ENCODE assay signal across 20 mouse cellular contexts in the genomic region with DNA sequence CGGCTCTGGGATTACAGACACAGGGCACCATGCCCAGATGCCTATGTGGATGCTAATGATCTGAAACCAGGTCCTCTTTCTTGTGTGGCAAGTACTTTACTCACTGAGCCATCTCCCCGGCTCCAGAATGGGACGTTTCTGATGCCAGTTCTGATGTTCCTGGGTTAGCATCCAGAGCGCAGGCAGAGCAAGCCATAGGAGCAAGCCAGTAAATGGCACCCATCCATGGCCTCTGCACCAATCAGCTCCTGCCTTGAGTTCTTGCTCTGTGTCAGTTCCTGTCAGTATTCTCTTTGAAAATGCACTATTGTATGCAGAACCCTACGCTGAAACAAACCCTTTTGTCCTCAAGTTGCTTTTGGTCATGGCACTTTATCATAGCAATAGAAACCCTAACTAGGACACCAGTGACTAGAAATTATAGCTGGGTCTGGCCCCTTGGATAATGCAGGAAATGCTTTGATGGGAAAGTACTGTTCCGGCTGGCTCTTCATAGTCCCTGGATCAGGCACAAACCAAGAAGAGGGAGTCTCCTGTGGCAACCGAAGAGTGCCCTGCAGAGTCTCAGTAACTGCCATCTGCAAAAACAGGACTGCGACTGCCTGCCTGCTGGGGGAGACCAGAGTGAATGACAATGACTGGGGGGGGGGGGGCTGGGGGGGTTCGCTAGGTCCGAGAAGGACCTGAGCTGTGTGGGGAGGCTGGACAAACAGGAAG. TPM values are rescaled to one million over a fixed set of nuclear protein-coding genes. Genes with fewer than 3 reads are reported as not detected.
DNase-seq lines count a peak whose midpoint lies in the region; ATAC-seq and TF ChIP-seq lines count a peak whose summit lies in the region.
"Had no signal": no experiment of that assay in that cellular context is flagged by ENCODE, and none has a peak within 500 bp of the region (broad histone marks: within the 10 kb centered on the region; RNA-seq: fewer than 3 reads in every experiment).

No protein-coding gene starts in this region.

- no peak for TF ChIP-seq CTCF in heart, adult 2 months (IDR thresholded peaks at IDR 0.05)
- no peak for TF ChIP-seq CTCF in layer of hippocampus, adult 2 months (conservative IDR thresholded peaks at IDR 0.05)

- no peak for ATAC-seq in heart, embryonic 14.5 days (ENCODE audit: insufficient number of reproducible peaks, insufficient read depth, low FRiP score, low read depth)
- ATAC-seq in intestine, embryonic 15.5 days: no peak
- ATAC-seq: forebrain, embryonic 14.5 days; intestine, postnatal 0 days had no signal

- no peaks in the 10 kb centered on the region for H3K27me3 ChIP-seq in heart, adult 2 months (ENCODE audit: control insufficient read depth, insufficient read depth, low read length)
- no peaks in the 10 kb centered on the region for H3K27me3 ChIP-seq in heart, embryonic 14.5 days (ENCODE audit: control insufficient read depth, insufficient read depth, low read length)
- no peaks in the 10 kb centered on the region for H3K27me3 ChIP-seq in intestine, embryonic 15.5 days (replicated peaks)

- peak overlapping the region; percentile 41 for H3K27ac ChIP-seq in heart, adult 2 months
- peak overlapping the region; percentile 92 for H3K27ac ChIP-seq in layer of hippocampus, adult 2 months
- H3K27ac ChIP-seq in heart, embryonic 14.5 days (replicated peaks in 1 of 2; ENCODE audit: control insufficient read depth in 1 of 2, insufficient read depth in 1 of 2, low read depth in 2 of 2, low read length in 2 of 2): peak overlapping the region; percentile 15 to 66; a peak in 2 of 4 replicates
- H3K27ac ChIP-seq in intestine, embryonic 15.5 days: no peak overlapping the region
- H3K27ac ChIP-seq: hindbrain, embryonic 14.5 days; limb, embryonic 10.5 days; liver, embryonic 13.5 days; neural tube, embryonic 12.5 days had no signal

- H3K9me3 ChIP-seq in heart, embryonic 14.5 days (ENCODE audit: control insufficient read depth, low read length): no peaks in the 10 kb centered on the region
- H3K9me3 ChIP-seq in intestine, embryonic 15.5 days: no peaks in the 10 kb centered on the region
- H3K9me3 ChIP-seq: limb, embryonic 10.5 days; liver, embryonic 13.5 days; megakaryocyte, embryonic 14.5 days; neural tube, embryonic 12.5 days had no signal

- 33% methylated on average over 10 of the region's 10 CpGs for WGBS in heart, adult 2 months
- 45% methylated on average over 10 of the region's 10 CpGs for WGBS in heart, embryonic 14.5 days
- 63% methylated on average over 10 of the region's 10 CpGs for WGBS in intestine, embryonic 15.5 days

- no peak for TF ChIP-seq POLR2A in heart, adult 2 months (IDR thresholded peaks at IDR 0.05; ENCODE audit: insufficient read depth, low read depth, low read length)

- H3K4me2 ChIP-seq in heart, embryonic 14.5 days (ENCODE audit: low read length): peak overlapping the region; percentile 48
- H3K4me2 ChIP-seq in intestine, embryonic 15.5 days (replicated peaks): no peak overlapping the region

- no peaks in the 10 kb centered on the region for H3K79me2 ChIP-seq in heart, adult 2 months (replicated peaks; ENCODE audit: control insufficient read depth, insufficient read depth, low read length)

- DNase-seq in heart, adult 2 months: no peak
- no peak for DNase-seq in heart, adult 9 months (ENCODE audit: low spot score in 2 of 2)
- DNase-seq in layer of hippocampus, adult 2 months (ENCODE audit: low spot score in 2 of 2): no peak
- no peak for DNase-seq in layer of hippocampus, postnatal 14 days (ENCODE audit: low spot score in 2 of 2)
- DNase-seq in brain, adult 2 months (ENCODE audit: low read depth, low spot score): peak; percentile 60
- no peak for DNase-seq in right cerebral cortex, postnatal 4 days
- DNase-seq: adrenal gland, postnatal 36 days; liver, embryonic 13.5 days; lung, postnatal 10 days; thymus, postnatal 36 days had no signal

- H3K9ac ChIP-seq in heart, adult 2 months (ENCODE audit: low read depth, low read length): no peak overlapping the region
- H3K9ac ChIP-seq in heart, embryonic 14.5 days (ENCODE audit: low read length): no peak overlapping the region; the same call in 1 of the 2 replicates
- no peak overlapping the region for H3K9ac ChIP-seq in intestine, embryonic 15.5 days
- H3K9ac ChIP-seq: liver, embryonic 13.5 days; neural tube, embryonic 12.5 days had no signal

- no peaks in the 10 kb centered on the region for H3K36me3 ChIP-seq in heart, adult 2 months (ENCODE audit: control insufficient read depth, insufficient read depth, low read length)
- H3K36me3 ChIP-seq in heart, embryonic 14.5 days (ENCODE audit: control insufficient read depth, insufficient read depth, low read length): no peaks in the 10 kb centered on the region
- H3K36me3 ChIP-seq in intestine, embryonic 15.5 days: no peaks in the 10 kb centered on the region
- H3K36me3 ChIP-seq: limb, embryonic 10.5 days; liver, embryonic 13.5 days; neural tube, embryonic 12.5 days had no signal

- H3K4me1 ChIP-seq in heart, adult 2 months (ENCODE audit: control insufficient read depth, insufficient read depth, low read length): peaks cover 1% of the 10 kb centered on the region
- peaks cover 24 to 45% of the 10 kb centered on the region in 2 experiments for H3K4me1 ChIP-seq in heart, embryonic 14.5 days (ENCODE audit: control insufficient read depth in 2 of 2, insufficient read depth in 2 of 2, low read length in 2 of 2)
- H3K4me1 ChIP-seq in intestine, embryonic 15.5 days (replicated peaks): peaks cover 19% of the 10 kb centered on the region; the same call in 1 of the 2 replicates

- intact Hi-C loops in heart, adult 2 months (cut with DNase I): loop anchor here (10.0 kb wide), 1 partner anchor 308 kb away; a partner anchor contains a TSS

- TF ChIP-seq EP300 in heart, adult 2 months (IDR thresholded peaks at IDR 0.05; ENCODE audit: insufficient read depth, low read depth, low read length): no peak

- H3K4me3 ChIP-seq in heart, adult 2 months: no peak overlapping the region; the same call in 1 of the 2 replicates
- peak overlapping the region; percentile 22; the same call in 1 of the 2 replicates for H3K4me3 ChIP-seq in layer of hippocampus, adult 2 months
- no peak overlapping the region; a peak in 1 of 4 replicates for H3K4me3 ChIP-seq in heart, embryonic 14.5 days (ENCODE audit: control insufficient read depth in 1 of 2, insufficient read depth in 1 of 2, low read depth in 1 of 2, low read length in 2 of 2)
- no peak overlapping the region for H3K4me3 ChIP-seq in intestine, embryonic 15.5 days (replicated peaks)
- H3K4me3 ChIP-seq: erythroblast, embryonic 14.5 days; limb, embryonic 10.5 days; liver, embryonic 13.5 days; megakaryocyte, embryonic 14.5 days; neural tube, embryonic 12.5 days had no signal

RNA-seq across cellular contexts. Expression of a gene that starts 6.4 kb away (rescaled TPM):
- total RNA-seq in heart, adult 2 months (2021): not detected
- 0.04 TPM in 1 of 2 replicates, not detected in the other for polyA plus RNA-seq in heart, adult 2 months (2012; rRNA removed)
- under 1 TPM; 0.42 to 0.54 TPM for total RNA-seq in layer of hippocampus, adult 2 months (2021)
- total RNA-seq in layer of hippocampus, postnatal 14 days (2021): under 1 TPM; 0.16 to 0.33 TPM
- 0.09 TPM in 1 of 2 replicates, not detected in the other for polyA plus RNA-seq in heart, embryonic 14.5 days (2014; fragmentation: Nextera tagmentation; extraction: Ambion mirVana)
- 0.18 and 0.25 TPM in 2 replicates for polyA plus RNA-seq in intestine, embryonic 15.5 days (2015; fragmentation: Nextera tagmentation; extraction: Ambion mirVana)
- total RNA-seq: adrenal gland, postnatal 36 days; granulocyte monocyte progenitor cell, adult 5-6 weeks had no signal
- polyA plus RNA-seq: erythroblast, embryonic 14.5 days had no signal

RNA-seq across cellular contexts. Expression of a gene that starts 57.0 kb away (rescaled TPM):
- 10 to 100 TPM; 12.9 to 17.0 TPM for total RNA-seq in heart, adult 2 months (2021)
- polyA plus RNA-seq in heart, adult 2 months (2012; rRNA removed): 6.0 and 6.6 TPM in 2 replicates
- 1 to 10 TPM; 8.1 to 10.0 TPM for total RNA-seq in layer of hippocampus, adult 2 months (2021)
- 10 to 100 TPM; 12.0 to 12.8 TPM for total RNA-seq in layer of hippocampus, postnatal 14 days (2021)
- polyA plus RNA-seq in heart, embryonic 14.5 days (2014; fragmentation: Nextera tagmentation; extraction: Ambion mirVana): 7.0 and 7.6 TPM in 2 replicates
- polyA plus RNA-seq in intestine, embryonic 15.5 days (2015; fragmentation: Nextera tagmentation; extraction: Ambion mirVana): 9.5 and 10.1 TPM in 2 replicates
